In genomic region chr6:24613918-24614317, GRCm38 (mm10) we compare ENCODE assay signal across 17 mouse cellular contexts. TPM values are rescaled to one million over a fixed set of nuclear protein-coding genes. Genes with fewer than 3 reads are reported as not detected.
DNase-seq lines count a peak whose midpoint lies in the region.
"Had no signal": no experiment of that assay in that cellular context is flagged by ENCODE, and none has a peak within 500 bp of the region (broad histone marks: within the 10 kb centered on the region; RNA-seq: fewer than 3 reads in every experiment).

No protein-coding gene starts in this region.

- intact Hi-C loops in left cerebral cortex, postnatal 14 days (cut with DNase I), result no loop called here

- DNase-seq in heart, adult 11 months, result peak; percentile 73
- DNase-seq in heart, adult 18-20 months, result no peak
- DNase-seq in left cerebral cortex, postnatal 14 days (ENCODE audit: low spot score in 2 of 2), result peak; percentile 18 to 32
- no peak for DNase-seq in left cerebral cortex, adult 8-10 months (ENCODE audit: low spot score in 2 of 2)
- DNase-seq in right cerebral cortex, adult 2 months (ENCODE audit: low spot score in 2 of 2), result peak; percentile 41 to 63
- no peak for DNase-seq in right cerebral cortex, postnatal 14 days
- no peak for DNase-seq in spleen, postnatal 4 days (ENCODE audit: low spot score in 2 of 2)
- DNase-seq: adrenal gland, adult 8-10 months; adrenal gland, postnatal 36 days; cerebellum, adult 11 months; cerebellum, adult 8-10 months; cerebellum, postnatal 36 days; forebrain, postnatal 0 days; gastrocnemius, postnatal 10 days; heart, postnatal 10 days had no signal

RNA-seq across cellular contexts. Expression of gene Lmod2, which starts 16.4 kb away (rescaled TPM):
- total RNA-seq in heart, adult 18-20 months (2021), result 100 to 1,000 TPM; 861 to 872 TPM
- total RNA-seq in left cerebral cortex, postnatal 14 days (2021), result not detected
- total RNA-seq in left cerebral cortex, adult 8-10 months (2022), result under 1 TPM in 2 of 4 experiments, not detected in 2; 0.37 to 0.42 TPM
- total RNA-seq: ES-E14; forebrain, postnatal 0 days; hematopoietic stem cell, adult 5-6 weeks had no signal

RNA-seq across cellular contexts. Expression of gene Wasl, which starts 50.9 kb away (rescaled TPM):
- total RNA-seq in heart, adult 18-20 months (2021), result 10 to 100 TPM; 26.5 to 26.9 TPM
- 10 to 100 TPM; 78.5 to 81.9 TPM for total RNA-seq in left cerebral cortex, postnatal 14 days (2021)
- 100 to 1,000 TPM in 2 of 4 experiments, 10 to 100 TPM in 2; 93.6 to 105 (median 97.3) TPM for total RNA-seq in left cerebral cortex, adult 8-10 months (2022)

Comparison
In these comparisons a context has a peak if more than half of its experiments do, and no peak if none do; other contexts are left out.
1. DNase-seq: peak in heart, adult 11 months (single experiment), left cerebral cortex, postnatal 14 days (2 of 2) and right cerebral cortex, adult 2 months (2 of 2); none in heart, adult 18-20 months (0 of 2), left cerebral cortex, adult 8-10 months (0 of 2), right cerebral cortex, postnatal 14 days (single experiment) and spleen, postnatal 4 days (0 of 2).
2. RNA of gene Lmod2, which starts 16.4 kb away (total RNA-seq): 861 to 872 TPM in heart, adult 18-20 months; 0.37 to 0.42 TPM in left cerebral cortex, adult 8-10 months and not detected in left cerebral cortex, postnatal 14 days; every median in the first group is over 100 times any median in the second.